Mouse (Mus musculus): ENCODE results near the gene Sun1. TPM values are rescaled to one million over a fixed set of nuclear protein-coding genes. Genes with fewer than 3 reads are reported as not detected.

Sun1 gene
- polyA plus RNA-seq, 1 experiment: 72.7 TPM

DNA sequence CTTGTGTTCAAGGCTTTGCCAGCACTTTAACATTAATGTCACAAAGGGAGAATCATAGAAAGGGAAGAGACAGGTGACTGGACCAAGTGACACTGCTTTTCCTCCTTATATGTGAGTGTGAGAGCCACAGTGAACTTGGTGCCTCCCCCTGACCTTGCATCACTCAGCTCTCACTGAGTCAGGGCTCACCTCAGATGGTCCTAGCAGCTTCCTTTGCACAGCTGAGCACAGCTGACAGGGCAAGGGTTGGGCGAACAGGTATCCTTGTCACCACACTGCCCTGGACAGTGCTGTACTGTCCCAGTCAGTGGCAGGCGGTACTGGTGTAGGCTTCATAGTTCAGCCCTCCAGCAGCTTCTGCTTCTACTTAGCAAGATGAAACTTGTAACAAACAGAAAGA, 27.2 kb downstream of the Sun1 start:
- DNase-seq (ENCODE audit: low read depth): no peak
- TF ChIP-seq POLR2A (IDR thresholded peaks at IDR 0.05; ENCODE audit: borderline replicate concordance, extremely low read depth, insufficient read depth, insufficient read length, poor library complexity, severe bottlenecking) (no peak), CTCF (IDR thresholded peaks at IDR 0.05; ENCODE audit: borderline replicate concordance, extremely low read depth, insufficient read depth, insufficient read length) (no peak)

DNA sequence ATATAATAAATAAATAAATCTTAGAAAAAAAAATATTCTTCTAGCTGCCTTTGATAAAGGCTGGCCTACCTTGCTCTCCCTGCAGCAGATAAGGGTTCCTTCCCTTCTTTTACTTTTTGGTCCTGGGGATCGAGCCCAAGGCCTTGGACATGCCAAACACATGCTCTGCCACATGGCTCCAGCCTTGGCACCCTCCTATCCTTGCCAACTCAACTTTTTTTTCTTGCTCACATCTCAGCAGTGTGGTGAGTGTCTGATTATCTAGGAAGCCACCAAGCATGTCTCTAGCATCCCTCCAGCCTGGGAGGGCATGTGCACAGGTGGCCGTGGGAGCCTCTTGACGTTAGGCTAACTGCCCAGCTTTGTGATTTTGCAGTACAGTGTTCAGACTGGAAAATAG, 27.9 kb downstream of the Sun1 start:
- DNase-seq (ENCODE audit: low read depth): no peak
- TF ChIP-seq CTCF (IDR thresholded peaks at IDR 0.05; ENCODE audit: borderline replicate concordance, extremely low read depth, insufficient read depth, insufficient read length) (no peak), POLR2A (IDR thresholded peaks at IDR 0.05; ENCODE audit: borderline replicate concordance, extremely low read depth, insufficient read depth, insufficient read length, poor library complexity, severe bottlenecking) (no peak)

DNA sequence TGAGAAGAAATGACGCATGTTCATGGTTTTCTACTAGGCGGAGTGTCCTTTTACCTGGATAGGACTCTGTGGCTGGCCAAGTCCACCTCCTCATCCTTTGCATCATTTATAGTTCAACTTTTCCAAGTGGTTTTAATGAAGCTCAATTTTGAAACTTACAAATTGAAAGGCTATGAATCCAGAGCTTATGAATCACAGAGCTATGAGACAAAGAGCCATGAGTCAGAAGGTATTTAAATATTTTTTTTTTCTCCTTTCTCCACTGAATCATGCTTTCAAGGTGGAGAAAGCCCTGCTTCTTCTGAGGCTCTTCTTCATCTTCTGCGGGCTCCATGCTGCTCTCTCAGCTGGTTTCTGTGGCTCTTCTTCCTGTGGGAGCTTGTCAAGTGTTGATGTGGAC, 29.3 kb downstream of the Sun1 start:
- TF ChIP-seq CTCF (IDR thresholded peaks at IDR 0.05; ENCODE audit: borderline replicate concordance, extremely low read depth, insufficient read depth, insufficient read length) (no peak), POLR2A (IDR thresholded peaks at IDR 0.05; ENCODE audit: borderline replicate concordance, extremely low read depth, insufficient read depth, insufficient read length, poor library complexity, severe bottlenecking) (no peak)
- no peak for DNase-seq (ENCODE audit: low read depth)

DNA sequence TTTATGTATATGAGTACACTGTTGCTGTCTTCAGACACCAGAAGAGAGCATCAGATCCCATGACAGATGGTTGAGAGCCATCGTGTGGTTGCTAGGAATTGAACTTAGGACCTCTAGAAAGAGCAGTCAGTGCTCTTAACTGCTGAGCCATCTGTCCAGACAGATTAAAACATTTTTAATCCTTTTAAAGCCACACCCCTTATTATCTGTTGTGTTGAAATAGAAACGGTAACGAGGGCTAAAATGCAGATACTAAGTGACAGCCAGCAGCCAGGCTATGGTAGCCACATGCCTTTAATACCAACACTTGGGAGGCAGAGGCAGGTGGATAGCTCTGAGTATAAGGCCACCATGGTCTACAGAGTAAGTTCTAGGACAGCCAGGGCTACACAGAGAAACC, 31.6 kb downstream of the Sun1 start:
- DNase-seq (ENCODE audit: low read depth): no peak
- TF ChIP-seq POLR2A (IDR thresholded peaks at IDR 0.05; ENCODE audit: borderline replicate concordance, extremely low read depth, insufficient read depth, insufficient read length, poor library complexity, severe bottlenecking): no peak
- TF ChIP-seq CTCF (IDR thresholded peaks at IDR 0.05; ENCODE audit: borderline replicate concordance, extremely low read depth, insufficient read depth, insufficient read length): no peak

DNA sequence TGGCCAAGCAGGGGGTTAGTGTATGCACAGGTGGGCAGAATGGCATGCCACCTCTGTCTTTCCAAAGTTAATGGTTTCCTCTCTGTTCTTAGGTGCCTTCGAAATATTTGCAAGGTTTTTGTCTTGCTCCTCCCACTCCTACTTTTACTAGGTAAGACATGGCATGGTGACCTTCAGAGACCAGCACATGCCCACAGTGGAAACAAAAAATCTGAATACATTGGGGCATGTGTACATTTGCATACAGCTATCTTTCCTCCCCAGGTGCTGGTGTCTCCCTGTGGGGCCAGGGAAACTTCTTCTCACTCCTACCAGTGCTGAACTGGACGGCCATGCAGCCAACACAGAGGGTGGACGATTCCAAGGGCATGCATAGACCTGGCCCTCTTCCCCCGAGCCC, 34.0 kb downstream of the Sun1 start:
- TF ChIP-seq POLR2A (IDR thresholded peaks at IDR 0.05; ENCODE audit: borderline replicate concordance, extremely low read depth, insufficient read depth, insufficient read length, poor library complexity, severe bottlenecking) (no peak), CTCF (IDR thresholded peaks at IDR 0.05; ENCODE audit: borderline replicate concordance, extremely low read depth, insufficient read depth, insufficient read length) (no peak)
- DNase-seq (ENCODE audit: low read depth): no peak

DNA sequence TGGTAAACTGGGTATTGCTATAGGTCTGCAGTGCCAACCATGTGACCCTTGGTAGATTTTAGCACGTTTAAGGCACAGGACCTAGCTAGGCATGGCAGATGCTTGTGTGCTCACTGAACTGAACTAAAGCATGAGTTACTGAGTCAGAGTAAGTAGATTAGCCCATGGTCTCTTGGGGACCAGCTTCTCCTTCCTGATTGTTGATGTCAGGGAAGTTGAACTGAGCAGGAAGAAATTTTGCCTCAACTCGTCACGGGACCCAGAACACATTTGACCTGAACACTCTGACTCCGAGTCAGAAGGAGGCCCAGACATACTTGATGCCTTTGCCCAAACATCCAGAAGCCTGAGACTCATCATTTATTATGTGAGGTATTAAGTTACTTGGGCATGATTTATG, 37.0 kb downstream of the Sun1 start:
- no peak for DNase-seq (ENCODE audit: low read depth)

DNA sequence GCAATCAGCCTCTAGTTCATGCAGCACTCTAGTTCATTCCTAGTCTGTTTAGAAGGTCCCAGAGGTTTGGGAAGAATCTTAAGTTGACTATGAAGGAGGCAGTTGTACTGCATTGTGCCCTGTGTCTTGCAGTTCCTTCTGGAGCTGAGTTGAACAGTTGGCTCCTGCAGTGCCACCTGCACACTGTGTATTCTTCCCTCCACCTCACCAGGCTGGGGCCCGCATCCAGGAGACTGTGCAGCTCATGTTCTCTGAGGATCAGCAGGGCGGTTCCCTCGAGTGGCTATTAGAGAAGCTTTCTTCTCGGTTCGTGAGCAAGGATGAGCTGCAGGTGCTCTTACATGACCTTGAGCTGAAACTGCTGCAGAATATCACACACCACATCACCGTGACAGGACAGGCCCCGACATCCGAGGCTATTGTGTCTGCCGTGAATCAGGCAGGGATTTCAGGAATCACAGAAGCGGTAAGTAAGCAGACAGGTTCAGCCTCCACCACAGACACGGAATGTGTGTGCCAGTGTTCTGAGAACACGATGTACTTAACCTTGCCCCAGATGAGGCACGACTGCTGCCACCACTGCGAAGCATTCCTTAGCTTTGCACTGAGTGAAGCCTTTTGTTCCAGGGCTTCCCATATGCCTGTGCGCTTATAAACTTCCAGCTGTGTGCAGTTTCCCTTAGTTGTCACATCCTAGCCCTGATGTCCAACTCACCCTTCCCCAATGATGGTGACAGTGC, 40.8 kb downstream of the Sun1 start:
- DNase-seq (ENCODE audit: low read depth): no peak
- no peak for TF ChIP-seq POLR2A (IDR thresholded peaks at IDR 0.05; ENCODE audit: borderline replicate concordance, extremely low read depth, insufficient read depth, insufficient read length, poor library complexity, severe bottlenecking)
- TF ChIP-seq CTCF (IDR thresholded peaks at IDR 0.05; ENCODE audit: borderline replicate concordance, extremely low read depth, insufficient read depth, insufficient read length): no peak

More for the DNA sequence above, 37.0 kb downstream of the Sun1 start:
- TF ChIP-seq CTCF (IDR thresholded peaks at IDR 0.05; ENCODE audit: borderline replicate concordance, extremely low read depth, insufficient read depth, insufficient read length) (no peak), POLR2A (IDR thresholded peaks at IDR 0.05; ENCODE audit: borderline replicate concordance, extremely low read depth, insufficient read depth, insufficient read length, poor library complexity, severe bottlenecking) (no peak)

DNA sequence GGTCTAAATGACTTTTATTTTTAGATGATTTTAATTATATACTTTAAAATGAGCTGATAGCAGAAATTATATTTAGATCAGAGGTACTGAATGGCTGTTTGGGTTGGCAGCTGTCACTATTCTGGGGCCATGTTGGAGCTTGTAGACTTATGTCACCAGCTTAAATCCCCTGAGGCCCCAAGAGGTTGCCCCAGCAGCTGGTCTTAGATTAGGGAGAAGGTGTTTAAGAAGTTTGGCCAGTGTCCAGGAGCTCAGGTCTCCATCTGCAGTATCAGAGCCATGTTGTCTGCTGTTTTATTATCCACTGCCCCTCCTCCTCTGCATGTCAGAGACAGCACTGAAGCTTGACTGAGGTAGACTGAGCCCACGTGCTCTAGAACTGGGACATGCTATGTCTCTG, 42.9 kb downstream of the Sun1 start:
- TF ChIP-seq CTCF (IDR thresholded peaks at IDR 0.05; ENCODE audit: borderline replicate concordance, extremely low read depth, insufficient read depth, insufficient read length) (no peak), POLR2A (IDR thresholded peaks at IDR 0.05; ENCODE audit: borderline replicate concordance, extremely low read depth, insufficient read depth, insufficient read length, poor library complexity, severe bottlenecking) (no peak)
- DNase-seq (ENCODE audit: low read depth): peak; percentile 54

DNA sequence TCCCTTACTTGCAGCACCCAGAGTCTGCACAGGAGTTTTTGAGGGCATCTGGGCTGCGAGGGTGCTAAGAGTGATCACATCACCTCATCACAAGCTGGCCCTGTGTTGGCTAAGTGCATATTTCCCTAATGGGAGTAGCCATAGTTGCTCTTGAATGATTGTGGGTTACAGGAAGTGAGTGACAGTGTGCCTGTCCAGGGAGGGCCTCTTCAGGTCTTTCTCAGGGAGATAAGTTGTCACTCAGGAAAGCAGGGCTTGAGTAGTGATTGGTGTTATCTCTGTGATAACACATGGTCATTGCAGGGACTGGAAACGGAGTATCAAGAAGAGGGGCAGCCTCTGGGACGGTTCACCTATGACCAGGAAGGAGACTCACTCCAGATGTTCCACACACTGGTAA, 47.3 kb downstream of the Sun1 start:
- TF ChIP-seq CTCF (IDR thresholded peaks at IDR 0.05; ENCODE audit: borderline replicate concordance, extremely low read depth, insufficient read depth, insufficient read length) (no peak), POLR2A (IDR thresholded peaks at IDR 0.05; ENCODE audit: borderline replicate concordance, extremely low read depth, insufficient read depth, insufficient read length, poor library complexity, severe bottlenecking) (no peak)
- DNase-seq (ENCODE audit: low read depth): no peak

DNA sequence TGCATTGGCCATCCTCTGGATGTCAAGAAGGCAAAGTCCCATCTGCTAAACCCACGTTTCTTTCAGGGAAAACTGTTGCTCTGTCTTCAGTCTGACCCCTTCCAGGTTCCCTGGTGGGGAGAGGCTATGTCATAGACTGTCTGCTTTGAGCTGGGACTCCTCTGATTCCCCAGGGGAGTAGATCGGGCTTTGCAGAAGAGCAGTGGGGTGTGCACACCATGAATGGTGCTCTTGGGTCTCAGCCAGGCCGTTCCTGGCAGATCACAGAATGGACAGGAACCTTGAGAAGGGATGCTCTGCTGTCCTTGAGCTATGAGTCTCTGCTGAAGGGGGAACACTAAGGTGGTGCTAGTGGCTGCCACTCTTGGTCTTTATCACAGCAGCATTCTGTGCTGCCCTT, 48.4 kb downstream of the Sun1 start:
- no peak for DNase-seq (ENCODE audit: low read depth)
- no peak for TF ChIP-seq CTCF (IDR thresholded peaks at IDR 0.05; ENCODE audit: borderline replicate concordance, extremely low read depth, insufficient read depth, insufficient read length)
- no peak for TF ChIP-seq POLR2A (IDR thresholded peaks at IDR 0.05; ENCODE audit: borderline replicate concordance, extremely low read depth, insufficient read depth, insufficient read length, poor library complexity, severe bottlenecking)

DNA sequence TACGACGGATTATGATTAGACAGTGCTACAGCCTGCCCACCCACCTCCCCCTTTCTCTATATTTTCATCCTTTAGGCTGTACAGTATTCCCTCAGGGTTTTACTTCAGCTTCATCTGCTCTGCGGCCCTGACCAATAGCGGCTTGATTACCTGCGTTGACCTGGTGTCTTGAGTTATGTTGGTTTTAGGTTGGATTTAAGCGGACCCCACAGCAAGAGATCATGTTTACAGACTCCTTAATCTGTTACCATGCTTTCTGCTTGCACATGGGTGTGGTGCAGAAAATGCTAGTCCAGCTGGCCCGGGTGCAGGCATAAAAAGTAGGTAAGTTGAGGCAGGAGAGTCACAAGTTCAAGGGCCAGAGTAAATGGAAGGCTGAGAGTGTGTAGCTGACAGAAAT, 50.8 kb downstream of the Sun1 start:
- DNase-seq (ENCODE audit: low read depth): no peak
- TF ChIP-seq POLR2A (IDR thresholded peaks at IDR 0.05; ENCODE audit: borderline replicate concordance, extremely low read depth, insufficient read depth, insufficient read length, poor library complexity, severe bottlenecking) (no peak), CTCF (IDR thresholded peaks at IDR 0.05; ENCODE audit: borderline replicate concordance, extremely low read depth, insufficient read depth, insufficient read length) (no peak)

DNA sequence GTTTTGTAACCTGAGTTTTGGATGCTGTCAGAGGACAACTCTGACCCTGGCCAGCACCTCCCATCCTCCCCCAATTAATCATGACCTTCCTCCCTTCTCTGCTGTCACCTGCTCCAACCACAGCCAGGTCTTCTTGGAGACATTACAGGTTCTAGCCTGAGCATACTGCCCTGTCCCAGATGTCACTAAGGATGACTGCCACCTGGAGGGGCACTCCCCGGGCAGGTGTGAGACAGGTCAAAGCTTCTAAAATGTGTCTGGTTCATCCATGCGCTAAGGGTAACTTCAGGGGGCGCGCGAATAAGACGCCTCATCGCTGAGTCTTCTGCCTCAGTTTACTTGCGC, 51.3 kb downstream of the Sun1 start:
- no peak for DNase-seq (ENCODE audit: low read depth)
- TF ChIP-seq CTCF (IDR thresholded peaks at IDR 0.05; ENCODE audit: borderline replicate concordance, extremely low read depth, insufficient read depth, insufficient read length): no peak
- peak; percentile 39; the same call in 1 of the 2 replicates for TF ChIP-seq POLR2A (IDR thresholded peaks at IDR 0.05; ENCODE audit: borderline replicate concordance, extremely low read depth, insufficient read depth, insufficient read length, poor library complexity, severe bottlenecking)

Data from brain, embryonic 14.5 days (tissue).